Mouse (Mus musculus): ENCODE results near the gene Sema3f.

DNA sequence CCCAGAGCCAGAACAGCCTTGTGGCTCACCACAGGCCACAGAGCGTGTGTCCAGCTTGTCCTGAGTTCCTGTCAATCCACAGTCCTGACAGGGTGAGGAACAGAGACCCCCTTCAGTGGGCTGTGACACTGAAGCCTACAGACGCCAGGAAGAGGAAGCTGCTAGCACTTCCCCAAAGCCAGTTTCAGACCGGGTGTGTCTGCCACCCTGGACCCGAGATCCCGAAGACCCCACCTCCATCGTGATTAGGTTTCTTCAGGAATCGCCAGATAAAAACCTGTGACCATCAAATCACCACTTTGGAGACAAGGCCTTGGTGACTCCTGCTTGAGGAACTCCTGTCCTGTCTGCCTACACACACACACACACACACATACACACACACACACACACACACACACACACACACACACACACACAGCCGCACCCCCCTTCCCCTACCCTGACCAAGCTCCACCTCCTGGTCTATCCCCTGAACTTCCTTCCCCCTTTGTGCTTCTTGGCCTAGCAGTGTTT is 70.0 kb downstream of the Sema3f start:
- TF ChIP-seq CTCF (IDR thresholded peaks at IDR 0.05; ENCODE audit: borderline replicate concordance, control insufficient read depth, extremely low read depth, insufficient read depth, low read length, poor library complexity) (no peak), POLR2A (IDR thresholded peaks at IDR 0.05; ENCODE audit: control insufficient read depth, extremely low read depth, insufficient read depth, low read length, poor library complexity) (no peak)
